Mouse (Mus musculus) limb, embryonic 12.5 days (tissue): Measurements from ENCODE around the gene Bcl9. TPM values are rescaled to one million over a fixed set of nuclear protein-coding genes. Genes with fewer than 3 reads are reported as not detected.

Experiments used
- ATAC-seq: fragments of 200-750 bp; cut with Nextera tagmentation; 2 replicates; pipeline ENCODE4 v1.8.0; 2017; ENCODE audit warnings: low read depth, moderate TSS enrichment; ENCODE audit not compliant: insufficient number of reproducible peaks, insufficient read depth, low FRiP score, low TSS enrichment
- H3K27ac ChIP-seq: fragments of 300-500 bp; sonication (generic); 2 replicates; pipeline ENCODE4 v1.5.1; 2016; ENCODE audit warnings: mild to moderate bottlenecking, moderate library complexity
- H3K27me3 ChIP-seq: fragments of 300-500 bp; sonication (generic); 2 replicates; pipeline ENCODE4 v1.6.1; 2016; ENCODE audit warnings: mild to moderate bottlenecking, moderate library complexity
- H3K36me3 ChIP-seq: fragments of 300-500 bp; sonication (generic); 2 replicates; pipeline ENCODE4 v1.6.1; 2016; ENCODE audit warnings: mild to moderate bottlenecking, moderate library complexity
- H3K4me1 ChIP-seq: fragments of 300-500 bp; sonication (generic); replicated peaks from 2 replicates; pipeline ENCODE4 v1.6.1; 2016
- H3K4me2 ChIP-seq: fragments of 300-500 bp; sonication (generic); 2 replicates; pipeline ENCODE4 v1.6.1; 2016; ENCODE audit warnings: mild to moderate bottlenecking, moderate library complexity
- H3K4me3 ChIP-seq: fragments of 300-500 bp; sonication (generic); replicated peaks from 2 replicates; pipeline ENCODE4 v1.5.1; 2016; ENCODE audit warnings: mild to moderate bottlenecking
- H3K9ac ChIP-seq: fragments of 300-500 bp; sonication (generic); replicated peaks from 2 replicates; pipeline ENCODE4 v1.6.1; 2016; ENCODE audit warnings: mild to moderate bottlenecking, moderate library complexity
- H3K9me3 ChIP-seq: fragments of 300-500 bp; sonication (generic); 2 replicates; pipeline ENCODE4 v1.6.1; 2016; ENCODE audit warnings: mild to moderate bottlenecking, moderate library complexity
- WGBS: fragments of 180-500 bp; shearing (Covaris S2); methylation state at CpG from one replicate; pipeline ENCODE4 v1.1.7; 2016; 5-methylcytosine and 5-hydroxymethylcytosine counted together
- polyA plus RNA-seq: library from polyadenylated mRNA; unstranded; fragments of >200 nt; fragmentation: Nextera tagmentation; extraction: Ambion mirVana; gene quantifications from 2 replicates; pipeline ENCODE4 v1.2.1, GENCODE M21; 2016

The Bcl9 gene
- polyA plus RNA-seq, 1 experiment from 2014 or later: 92.5 TPM

- Histone ChIP-seq H3K4me1 (peaks cover 39% of the 10 kb centered on the region), H3K9me3 (peaks cover 6% of the 10 kb centered on the region; the same call in 1 of the 2 replicates), H3K4me2 (peak overlapping the region; percentile 33), H3K36me3 (peaks cover under 1% of the 10 kb centered on the region; the same call in 1 of the 2 replicates), H3K4me3 (no peak overlapping the region), H3K9ac (no peak overlapping the region), H3K27me3 (no peaks in the 10 kb centered on the region), H3K27ac (peak overlapping the region; percentile 87)
- WGBS: 12% methylated on average over 9 of the region's 9 CpGs
- ATAC-seq: peak; percentile 83
Measured at GRCm38 (mm10) chr3:97253823-97254600, 43.7 kb downstream of the Bcl9 start.

- H3K27ac ChIP-seq: peak overlapping the region; percentile 67
- H3K36me3 ChIP-seq: no peaks in the 10 kb centered on the region
- H3K4me2 ChIP-seq: no peak overlapping the region
- H3K27me3 ChIP-seq: no peaks in the 10 kb centered on the region
- H3K4me1 ChIP-seq: peaks cover 39% of the 10 kb centered on the region
- no peak overlapping the region for H3K9ac ChIP-seq
- H3K4me3 ChIP-seq: no peak overlapping the region
- WGBS: 73% methylated on average over 6 of the region's 6 CpGs
- no peak for ATAC-seq
- H3K9me3 ChIP-seq: no peaks in the 10 kb centered on the region
Measured at GRCm38 (mm10) chr3:97252896-97253295, 44.8 kb downstream of the Bcl9 start.

DNA sequence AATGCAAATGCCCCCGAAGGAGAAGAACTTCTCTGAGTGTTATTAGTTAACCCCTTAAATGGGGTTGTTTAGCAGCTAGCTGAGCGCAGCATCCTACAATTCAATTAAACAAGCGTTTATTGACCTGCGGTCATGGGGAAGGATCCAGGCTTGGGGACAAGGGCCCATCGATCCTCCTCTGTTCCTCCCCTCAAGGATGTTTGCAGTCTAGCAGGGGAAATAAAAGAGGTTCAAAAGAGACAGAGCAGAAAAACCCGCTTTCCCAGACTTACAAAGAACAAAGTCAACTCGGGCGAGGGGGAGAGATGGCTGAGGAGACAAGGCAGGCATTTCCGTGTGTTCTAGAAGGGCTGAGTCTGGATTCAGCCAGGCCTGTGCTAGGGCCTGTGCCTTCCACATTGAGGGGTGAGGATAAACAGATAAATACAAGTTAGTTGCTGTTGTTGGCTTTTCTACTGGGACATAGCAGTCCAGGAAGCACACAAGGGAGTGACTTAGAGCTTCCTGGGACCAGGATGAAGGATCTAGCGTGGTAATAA lies 55.0 kb downstream of the Bcl9 start:
- Histone ChIP-seq H3K27ac (0 out of 2 replicates have a peak overlapping the region, but pooled peaks have one; percentile 7), H3K36me3 (no peaks in the 10 kb centered on the region), H3K27me3 (no peaks in the 10 kb centered on the region), H3K9me3 (no peaks in the 10 kb centered on the region), H3K4me3 (no peak overlapping the region), H3K9ac (0 out of 2 replicates have a peak overlapping the region, but pooled peaks have one; percentile 24), H3K4me1 (peaks cover 31% of the 10 kb centered on the region), H3K4me2 (0 out of 2 replicates have a peak overlapping the region, but pooled peaks have one; percentile 2)
- ATAC-seq: no peak
- WGBS: 40% methylated on average over 10 of the region's 10 CpGs

DNA sequence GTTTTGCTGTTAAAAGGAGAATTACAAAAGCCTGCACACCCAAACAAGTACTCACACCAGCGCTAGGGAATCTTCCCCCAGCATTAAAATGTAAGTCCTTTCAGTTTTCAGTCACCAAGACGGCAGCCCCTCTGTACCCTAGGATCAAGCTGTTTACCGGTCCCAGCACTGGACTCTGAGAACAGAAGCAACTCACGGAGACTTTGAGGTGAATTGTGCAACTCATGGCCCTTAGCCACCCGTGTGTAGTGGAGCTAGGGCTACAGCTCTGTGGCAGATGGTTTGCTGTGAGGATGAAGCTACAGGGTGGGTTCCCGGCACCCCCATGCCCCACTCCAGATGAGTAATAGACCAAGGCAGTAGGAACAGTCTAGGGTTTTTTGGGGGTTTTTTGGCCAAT lies 55.9 kb downstream of the Bcl9 start:
- no peaks in the 10 kb centered on the region for H3K27me3 ChIP-seq
- H3K4me2 ChIP-seq: no peak overlapping the region
- WGBS: 70% methylated on average over 6 of the region's 6 CpGs
- H3K27ac ChIP-seq: no peak overlapping the region
- no peak overlapping the region for H3K4me3 ChIP-seq
- ATAC-seq: no peak; the same call in 1 of the 2 replicates
- peaks cover 31% of the 10 kb centered on the region for H3K4me1 ChIP-seq
- H3K9me3 ChIP-seq: no peaks in the 10 kb centered on the region
- H3K9ac ChIP-seq: no peak overlapping the region
- no peaks in the 10 kb centered on the region for H3K36me3 ChIP-seq

- Histone ChIP-seq H3K4me2 (no peak overlapping the region), H3K9ac (no peak overlapping the region), H3K27me3 (no peaks in the 10 kb centered on the region), H3K27ac (no peak overlapping the region), H3K4me1 (peaks cover 29% of the 10 kb centered on the region), H3K36me3 (no peaks in the 10 kb centered on the region), H3K4me3 (no peak overlapping the region), H3K9me3 (no peaks in the 10 kb centered on the region)
- 84% methylated on average over 6 of the region's 6 CpGs for WGBS
- no peak for ATAC-seq
Measured at GRCm38 (mm10) chr3:97239793-97240192, 57.9 kb downstream of the Bcl9 start.

DNA sequence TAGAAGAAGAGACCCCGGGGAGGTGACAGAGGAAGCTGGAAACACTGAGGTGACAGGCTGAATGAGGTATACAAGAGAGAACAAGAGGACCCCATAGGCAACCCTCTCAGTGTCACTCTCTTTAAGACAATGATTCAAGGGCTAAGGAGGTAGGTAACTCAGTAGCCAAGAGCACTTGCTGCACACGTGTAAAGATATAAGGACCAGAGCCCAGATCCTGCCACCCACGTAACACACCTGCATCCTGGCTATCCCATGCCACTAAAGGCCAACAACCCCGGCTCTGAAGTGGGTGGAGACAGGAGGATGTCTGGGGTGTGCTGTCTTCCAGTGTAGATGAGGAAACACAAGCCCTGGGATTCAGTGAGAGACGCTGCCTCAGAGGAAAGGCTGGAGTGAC lies 58.4 kb downstream of the Bcl9 start:
- H3K9me3 ChIP-seq: no peaks in the 10 kb centered on the region
- H3K36me3 ChIP-seq: no peaks in the 10 kb centered on the region
- ATAC-seq: no peak
- H3K4me1 ChIP-seq: peaks cover 25% of the 10 kb centered on the region
- 90% methylated on average over 5 of the region's 5 CpGs for WGBS
- no peaks in the 10 kb centered on the region for H3K27me3 ChIP-seq
- H3K4me3 ChIP-seq: no peak overlapping the region
- H3K27ac ChIP-seq: no peak overlapping the region
- H3K4me2 ChIP-seq: no peak overlapping the region
- no peak overlapping the region for H3K9ac ChIP-seq

DNA sequence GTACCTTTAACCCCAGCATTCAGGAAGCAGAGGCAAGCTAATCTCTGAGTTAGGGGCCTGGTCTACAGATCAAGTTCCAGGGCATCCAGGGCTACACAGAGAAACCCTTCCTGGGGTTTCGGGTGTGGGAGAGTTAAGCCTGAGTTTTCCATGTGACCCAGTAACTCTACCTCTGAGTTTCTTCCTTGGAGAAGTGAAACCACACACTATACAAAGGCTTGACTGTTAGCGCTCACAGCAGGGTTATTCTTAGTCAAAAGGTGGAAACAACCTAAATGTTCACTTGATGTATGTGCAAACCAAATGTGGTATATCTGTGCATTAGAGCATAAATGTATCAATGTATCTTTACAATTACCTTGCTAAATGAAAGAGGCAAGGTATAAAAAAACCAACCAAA lies 59.2 kb downstream of the Bcl9 start:
- WGBS: 76% methylated on average over 2 of the region's 2 CpGs

DNA sequence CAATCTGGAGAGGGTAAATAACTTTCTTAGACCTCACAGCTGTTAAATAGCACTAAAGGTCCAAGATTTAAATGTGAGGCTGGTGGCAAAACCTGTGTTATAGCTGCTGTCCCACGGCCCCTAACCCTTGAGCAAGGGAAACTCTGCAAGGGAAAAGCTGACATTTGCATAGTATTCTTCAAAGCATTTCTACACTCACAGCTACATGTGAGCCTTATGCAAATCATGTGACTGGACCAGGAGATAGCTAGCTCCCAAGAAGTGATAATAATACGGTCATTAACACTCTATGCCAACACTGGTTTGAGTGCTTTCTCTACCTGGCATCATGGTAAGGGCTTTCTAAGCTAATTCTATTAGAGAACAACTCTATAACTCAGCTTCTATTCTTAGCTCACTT lies 60.3 kb downstream of the Bcl9 start:
- Histone ChIP-seq H3K27me3 (no peaks in the 10 kb centered on the region), H3K27ac (no peak overlapping the region), H3K4me2 (no peak overlapping the region), H3K4me3 (no peak overlapping the region), H3K9ac (no peak overlapping the region), H3K4me1 (peaks cover 8% of the 10 kb centered on the region), H3K9me3 (no peaks in the 10 kb centered on the region), H3K36me3 (no peaks in the 10 kb centered on the region)
- ATAC-seq: no peak
- WGBS: 89% methylated on average over 2 of the region's 2 CpGs

More for the DNA sequence above, 59.2 kb downstream of the Bcl9 start:
- H3K4me2 ChIP-seq: no peak overlapping the region
- H3K27me3 ChIP-seq: no peaks in the 10 kb centered on the region
- no peak overlapping the region for H3K27ac ChIP-seq
- no peaks in the 10 kb centered on the region for H3K36me3 ChIP-seq
- peaks cover 18% of the 10 kb centered on the region for H3K4me1 ChIP-seq
- no peaks in the 10 kb centered on the region for H3K9me3 ChIP-seq
- H3K4me3 ChIP-seq: no peak overlapping the region
- no peak overlapping the region for H3K9ac ChIP-seq
- ATAC-seq: no peak

- no peaks in the 10 kb centered on the region for H3K9me3 ChIP-seq
- H3K27me3 ChIP-seq: no peaks in the 10 kb centered on the region
- no peak overlapping the region for H3K4me2 ChIP-seq
- H3K9ac ChIP-seq: no peak overlapping the region
- peaks cover 7% of the 10 kb centered on the region; the same call in 1 of the 2 replicates for H3K36me3 ChIP-seq
- H3K27ac ChIP-seq: no peak overlapping the region
- peaks cover 2% of the 10 kb centered on the region; the same call in 1 of the 2 replicates for H3K4me1 ChIP-seq
- WGBS: 89% methylated on average over 14 of the region's 14 CpGs
- no peak overlapping the region for H3K4me3 ChIP-seq
- no peak for ATAC-seq
Measured at GRCm38 (mm10) chr3:97234797-97235196, 62.9 kb downstream of the Bcl9 start.

GRCm38 (mm10) chr3:97232328-97232727 lies 65.4 kb downstream of the Bcl9 start:
- Histone ChIP-seq H3K27ac (no peak overlapping the region), H3K9me3 (no peaks in the 10 kb centered on the region), H3K4me3 (no peak overlapping the region), H3K4me1 (peaks cover 11% of the 10 kb centered on the region), H3K36me3 (peaks cover 7% of the 10 kb centered on the region; the same call in 1 of the 2 replicates), H3K9ac (no peak overlapping the region), H3K4me2 (no peak overlapping the region), H3K27me3 (no peaks in the 10 kb centered on the region)
- no peak for ATAC-seq
- WGBS: 86% methylated on average over 3 of the region's 3 CpGs

DNA sequence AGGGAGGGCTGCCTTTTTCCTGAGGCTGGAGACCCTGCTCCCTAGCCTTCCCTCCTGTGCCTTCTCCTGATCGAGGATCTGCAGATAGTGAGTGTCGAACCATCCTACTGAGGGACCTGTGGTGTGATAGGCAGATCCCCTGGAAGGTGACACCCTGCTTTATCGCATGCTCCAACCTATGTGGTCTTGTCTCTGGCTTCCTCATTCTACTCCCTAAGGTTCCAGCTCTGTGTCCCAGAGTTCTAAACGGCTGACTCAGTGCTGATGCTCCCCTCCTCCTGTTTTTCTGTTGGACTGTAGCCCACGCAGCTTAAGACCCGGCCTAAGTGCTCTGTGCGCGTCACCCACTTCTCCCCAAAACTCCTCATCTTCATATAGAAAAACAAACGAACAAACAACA lies 65.9 kb downstream of the Bcl9 start:
- no peak overlapping the region for H3K9ac ChIP-seq
- no peak overlapping the region for H3K4me2 ChIP-seq
- no peaks in the 10 kb centered on the region for H3K27me3 ChIP-seq
- H3K36me3 ChIP-seq: peaks cover 7% of the 10 kb centered on the region; the same call in 1 of the 2 replicates
- peaks cover 11% of the 10 kb centered on the region for H3K4me1 ChIP-seq
- ATAC-seq: no peak
- 95% methylated on average over 9 of the region's 9 CpGs for WGBS
- H3K27ac ChIP-seq: no peak overlapping the region
- H3K9me3 ChIP-seq: no peaks in the 10 kb centered on the region
- H3K4me3 ChIP-seq: no peak overlapping the region
